Mouse (Mus musculus) megakaryocyte, embryonic 14.5 days (primary cell): ENCODE results near the gene Pnpla2.

Source experiments
- FLI1 ChIP-seq: IDR thresholded peaks from 2 replicates; pipeline ENCODE4 v1.6.1; 2012; ENCODE audit warnings: low read length, inconsistent platforms, mixed read lengths
- GATA1 ChIP-seq: IDR thresholded peaks from 3 replicates; pipeline ENCODE4 v1.6.1; 2012; ENCODE audit warnings: mixed read lengths, low read length, inconsistent platforms, borderline replicate concordance

DNA sequence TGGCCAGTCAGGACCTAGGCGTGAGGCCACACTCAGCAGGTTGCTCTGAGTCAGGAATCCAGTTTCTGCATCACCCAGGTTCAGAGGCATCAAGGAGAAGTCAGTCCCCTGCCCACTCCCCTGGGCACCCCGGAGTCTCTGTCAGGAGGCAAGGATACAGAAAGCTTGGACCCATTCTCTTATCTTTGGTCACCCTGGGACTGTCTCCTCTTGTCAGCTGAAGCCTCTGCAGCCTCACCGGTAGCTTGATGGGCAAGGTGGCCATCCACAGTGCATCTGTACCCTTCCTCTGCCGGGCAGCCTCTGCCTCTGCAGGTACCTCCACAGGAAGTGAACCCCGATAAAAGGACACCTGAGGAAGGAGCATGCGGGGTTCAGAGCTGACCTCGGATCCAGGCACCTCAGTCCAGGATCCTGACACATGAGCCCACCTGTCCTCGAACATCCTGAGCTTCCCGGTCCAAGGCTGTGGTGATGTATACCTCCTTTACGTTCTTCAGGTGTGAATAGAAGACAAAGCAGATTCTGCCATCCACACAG, 15.8 kb upstream of the Pnpla2 start:
- TF ChIP-seq GATA1 (no peak), FLI1 (no peak)
